Mouse (Mus musculus): Measurements from ENCODE around the gene Klhl26. TPM values are rescaled to one million over a fixed set of nuclear protein-coding genes. Genes with fewer than 3 reads are reported as not detected.
A peak's percentile ranks its signal among the peaks of the same experiment; 100 is the strongest.
"Not testable (repeated sequence)": the region's sequence is repeated elsewhere in the genome, so short reads cannot be mapped to it uniquely, and the experiment has no call there.

Gene Klhl26
- polyA plus RNA-seq, 1 experiment from 2014 or later, result 19.6 TPM

DNA sequence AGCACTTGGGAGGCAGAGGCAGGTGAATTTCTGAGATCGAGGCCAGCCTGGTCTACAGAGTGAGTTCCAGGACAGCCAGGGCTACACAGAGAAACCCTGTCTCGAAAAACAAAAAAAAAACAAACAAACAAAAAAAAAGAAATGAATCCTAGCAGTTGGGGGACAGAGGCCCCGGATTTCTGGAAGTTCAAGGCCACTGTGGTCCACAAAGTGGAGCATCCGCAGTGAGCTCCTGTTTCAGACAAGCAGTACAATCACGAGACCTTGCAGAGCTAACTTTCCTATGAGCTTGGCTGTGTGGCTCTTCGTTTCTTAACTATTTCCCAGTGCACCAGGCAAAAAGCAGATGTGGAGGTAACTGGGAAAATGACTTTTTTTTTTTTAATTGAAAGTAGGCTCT, 34.4 kb upstream of the Klhl26 start:
- not testable (repeated sequence) for H3K9ac ChIP-seq (ENCODE audit: low read length)

DNA sequence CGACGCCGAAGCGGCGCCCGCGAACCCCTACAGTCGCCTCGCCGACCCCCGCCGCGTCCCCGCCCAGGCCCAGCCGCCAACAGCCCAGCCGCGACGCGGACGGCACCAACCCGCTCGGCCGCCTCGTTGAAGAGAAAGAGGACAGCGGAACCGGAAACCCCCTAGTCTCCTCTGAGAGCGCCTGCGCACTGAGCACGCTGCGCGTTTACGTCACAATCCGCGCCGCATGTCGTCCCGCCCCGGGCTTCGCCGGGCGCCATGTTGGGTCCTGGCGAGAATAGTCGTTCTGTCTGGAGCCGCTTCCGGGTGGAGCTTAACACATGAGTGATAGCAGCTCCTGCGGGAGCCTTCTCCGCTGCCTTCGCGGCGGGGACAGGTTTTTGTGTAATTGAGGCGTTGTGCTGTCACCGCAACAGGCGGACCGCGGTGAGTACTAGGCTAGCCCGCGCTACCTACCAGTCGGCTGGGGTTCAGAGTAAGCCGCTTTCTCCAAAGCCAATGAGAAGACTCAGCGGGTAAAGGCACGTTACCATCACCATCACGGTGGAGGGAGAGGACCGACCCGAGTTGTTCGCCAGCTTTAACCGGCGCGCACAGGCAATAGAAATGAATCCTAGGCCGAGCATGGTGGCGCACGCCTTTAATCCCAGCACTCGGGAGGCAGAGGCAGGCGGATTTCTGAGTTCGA, 33.6 kb upstream of the Klhl26 start, which contains the start of gene Uba52:
Uba52 (minus strand) TSS at position 574 of the 688 bp plus-strand sequence.
- Histone ChIP-seq H3K27ac (ENCODE audit: low read depth, low read length) (peak within 1 kb of the TSS; percentile 93), H3K27me3 (replicated peaks; ENCODE audit: control insufficient read depth, insufficient read depth, low read length) (no peaks in the 10 kb centered on the region), H3K9ac (ENCODE audit: low read length) (peak within 1 kb of the TSS; percentile 97), H3K9me3 (replicated peaks; ENCODE audit: control insufficient read depth, low read length) (no peaks in the 10 kb centered on the region), H3K4me2 (ENCODE audit: low read length) (peak within 1 kb of the TSS; percentile 99), H3K4me3 (ENCODE audit: low read depth, low read length) (peak within 1 kb of the TSS; percentile 97), H3K4me1 (ENCODE audit: control insufficient read depth, insufficient read depth, low read length) (peaks cover 16% of the 10 kb centered on the region), H3K36me3 (ENCODE audit: control insufficient read depth, insufficient read depth, low read length) (peaks cover 39% of the 10 kb centered on the region)
- 2% methylated on average over 74 of the region's 74 CpGs for WGBS
- ATAC-seq (peak; percentile 86), DNase-seq (ENCODE audit: low spot score) (peak; percentile 99)

More for the DNA sequence above, 34.4 kb upstream of the Klhl26 start:
- H3K36me3 ChIP-seq (ENCODE audit: control insufficient read depth, insufficient read depth, low read length), result peaks cover 41% of the 10 kb centered on the region
- 91% methylated on average over 6 of the region's 6 CpGs for WGBS
- H3K4me3 ChIP-seq (ENCODE audit: low read depth, low read length), result peak overlapping the region; percentile 97
- H3K27me3 ChIP-seq (replicated peaks; ENCODE audit: control insufficient read depth, insufficient read depth, low read length); ATAC-seq; H3K9me3 ChIP-seq (replicated peaks; ENCODE audit: control insufficient read depth, low read length); DNase-seq (ENCODE audit: low spot score); H3K4me1 ChIP-seq (ENCODE audit: control insufficient read depth, insufficient read depth, low read length): not testable (repeated sequence)
- 0 out of 2 replicates have a peak overlapping the region, but pooled peaks have one; percentile 93 for H3K27ac ChIP-seq (ENCODE audit: low read depth, low read length)
- peak overlapping the region; percentile 43 for H3K4me2 ChIP-seq (ENCODE audit: low read length)

DNA sequence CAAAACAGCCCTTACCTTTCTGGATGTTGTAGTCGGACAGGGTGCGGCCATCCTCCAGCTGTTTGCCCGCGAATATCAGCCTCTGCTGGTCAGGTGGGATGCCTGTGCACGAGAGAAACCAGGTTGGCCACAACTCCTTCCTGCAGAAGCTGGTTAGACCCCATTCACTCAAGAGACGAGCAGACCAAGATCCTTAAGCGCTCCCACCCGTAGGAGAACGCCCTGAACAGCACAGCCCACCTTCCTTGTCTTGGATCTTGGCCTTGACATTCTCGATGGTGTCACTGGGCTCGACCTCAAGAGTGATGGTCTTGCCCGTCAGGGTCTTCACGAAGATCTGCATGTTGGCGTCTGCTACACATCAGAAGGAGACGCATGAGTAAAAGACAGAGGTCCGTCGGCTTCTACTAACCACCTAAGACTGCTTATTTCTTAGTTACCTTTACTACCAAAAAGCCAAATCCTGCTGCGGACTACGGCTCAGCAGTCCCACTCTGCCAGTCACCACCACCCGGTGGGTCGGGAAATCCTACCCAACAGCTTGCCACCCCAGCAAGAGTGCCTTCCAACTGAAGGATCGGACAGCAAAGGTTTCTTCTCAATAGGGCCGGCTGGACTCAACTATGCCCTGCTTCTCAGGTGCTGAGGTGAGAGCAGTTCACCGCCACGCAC, 32.6 kb upstream of the Klhl26 start:
- peaks cover 35% of the 10 kb centered on the region for H3K36me3 ChIP-seq (ENCODE audit: control insufficient read depth, insufficient read depth, low read length)
- H3K27ac ChIP-seq (ENCODE audit: low read depth, low read length), result no peak overlapping the region
- peak overlapping the region; percentile 97 for H3K4me3 ChIP-seq (ENCODE audit: low read depth, low read length)
- peaks cover 16% of the 10 kb centered on the region for H3K4me1 ChIP-seq (ENCODE audit: control insufficient read depth, insufficient read depth, low read length)
- H3K4me2 ChIP-seq (ENCODE audit: low read length), result peak overlapping the region; percentile 99
- no peak for DNase-seq (ENCODE audit: low spot score)
- WGBS, result 13% methylated on average over 25 of the region's 25 CpGs
- H3K9ac ChIP-seq (ENCODE audit: low read length), result peak overlapping the region; percentile 97
- ATAC-seq, result no peak
- no peaks in the 10 kb centered on the region for H3K27me3 ChIP-seq (replicated peaks; ENCODE audit: control insufficient read depth, insufficient read depth, low read length)
- no peaks in the 10 kb centered on the region for H3K9me3 ChIP-seq (replicated peaks; ENCODE audit: control insufficient read depth, low read length)

DNA sequence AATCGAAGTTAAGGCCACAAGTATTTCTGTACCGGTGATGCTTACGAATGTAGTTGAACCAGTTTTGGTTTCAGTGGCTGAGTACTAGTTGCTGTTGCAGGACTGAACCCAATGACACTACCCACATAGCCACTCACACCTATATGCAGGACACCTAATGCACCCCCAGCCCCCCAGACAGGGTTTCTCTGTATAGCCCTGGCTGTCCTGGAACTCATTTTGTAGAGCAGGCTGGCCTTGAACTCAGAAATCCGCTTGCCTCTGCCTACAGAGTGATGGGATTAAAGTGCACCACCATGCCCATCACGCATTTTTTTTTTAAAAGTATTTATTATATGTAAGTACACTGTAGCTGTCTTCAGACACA, 30.2 kb upstream of the Klhl26 start:
- no peak overlapping the region for H3K9ac ChIP-seq (ENCODE audit: low read length)
- no peaks in the 10 kb centered on the region for H3K9me3 ChIP-seq (replicated peaks; ENCODE audit: control insufficient read depth, low read length)
- whole genome bisulfite sequencing, result 56% methylated on average over 5 of the region's 5 CpGs
- peaks cover 29% of the 10 kb centered on the region for H3K36me3 ChIP-seq (ENCODE audit: control insufficient read depth, insufficient read depth, low read length)
- H3K4me3 ChIP-seq (ENCODE audit: low read depth, low read length), result no peak overlapping the region; the same call in 1 of the 2 replicates
- H3K27me3 ChIP-seq (replicated peaks; ENCODE audit: control insufficient read depth, insufficient read depth, low read length), result peaks cover 17% of the 10 kb centered on the region
- ATAC-seq (no peak), DNase-seq (ENCODE audit: low spot score) (no peak)
- peaks cover 16% of the 10 kb centered on the region for H3K4me1 ChIP-seq (ENCODE audit: control insufficient read depth, insufficient read depth, low read length)
- H3K27ac ChIP-seq (ENCODE audit: low read depth, low read length), result no peak overlapping the region
- H3K4me2 ChIP-seq (ENCODE audit: low read length), result peak overlapping the region; percentile 89; the same call in 1 of the 2 replicates

DNA sequence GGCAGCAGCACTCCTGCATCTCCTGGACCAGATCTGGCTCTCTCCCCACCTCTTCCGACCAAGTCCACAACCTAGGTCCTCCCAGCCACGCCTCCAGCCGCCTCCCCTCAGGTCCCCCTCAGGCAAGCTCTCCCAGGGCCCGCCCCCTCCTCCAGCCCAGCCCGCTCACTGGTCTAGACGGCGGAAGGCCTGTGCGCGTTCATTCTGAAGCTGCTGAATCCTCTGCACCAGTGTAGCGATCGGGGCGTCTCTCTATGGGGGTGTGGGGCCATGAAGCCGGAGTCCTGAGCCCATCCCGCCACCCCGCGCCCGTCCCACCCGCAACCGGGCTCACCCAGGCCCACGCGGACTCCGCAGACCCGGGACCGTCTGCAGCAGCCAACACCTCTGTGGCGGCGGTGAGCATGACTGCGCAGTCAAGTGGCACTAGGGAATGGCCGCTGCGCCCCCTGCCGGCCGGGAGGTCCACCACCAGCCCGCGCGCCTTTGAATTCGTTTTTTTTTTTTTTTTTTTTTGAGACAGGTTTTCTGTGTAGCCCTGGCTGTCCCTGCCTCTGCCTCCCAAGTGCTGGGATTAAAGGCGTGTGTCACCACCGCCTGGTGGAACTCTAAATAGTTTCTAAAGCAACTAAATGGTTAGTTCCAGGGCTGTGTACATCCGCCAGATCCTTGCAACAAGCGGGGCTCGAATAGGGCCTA, 29.7 kb upstream of the Klhl26 start, which contains the start of gene Rex1bd:
Rex1bd (minus strand) TSS at position 425 of the 699 bp plus-strand sequence.
- Histone ChIP-seq H3K27me3 (replicated peaks; ENCODE audit: control insufficient read depth, insufficient read depth, low read length) (peaks cover 23% of the 10 kb centered on the region), H3K4me1 (ENCODE audit: control insufficient read depth, insufficient read depth, low read length) (peaks cover 16% of the 10 kb centered on the region), H3K4me3 (ENCODE audit: low read depth, low read length) (peak within 1 kb of the TSS; percentile 52), H3K4me2 (ENCODE audit: low read length) (peak within 1 kb of the TSS; percentile 89), H3K9me3 (replicated peaks; ENCODE audit: control insufficient read depth, low read length) (no peaks in the 10 kb centered on the region), H3K36me3 (ENCODE audit: control insufficient read depth, insufficient read depth, low read length) (peaks cover 29% of the 10 kb centered on the region), H3K9ac (ENCODE audit: low read length) (peak within 1 kb of the TSS; percentile 75), H3K27ac (ENCODE audit: low read depth, low read length) (peak within 1 kb of the TSS; percentile 85)
- 2% methylated on average over 40 of the region's 40 CpGs for WGBS
- ATAC-seq, result peak; percentile 83
- peak; percentile 94 for DNase-seq (ENCODE audit: low spot score)

DNA sequence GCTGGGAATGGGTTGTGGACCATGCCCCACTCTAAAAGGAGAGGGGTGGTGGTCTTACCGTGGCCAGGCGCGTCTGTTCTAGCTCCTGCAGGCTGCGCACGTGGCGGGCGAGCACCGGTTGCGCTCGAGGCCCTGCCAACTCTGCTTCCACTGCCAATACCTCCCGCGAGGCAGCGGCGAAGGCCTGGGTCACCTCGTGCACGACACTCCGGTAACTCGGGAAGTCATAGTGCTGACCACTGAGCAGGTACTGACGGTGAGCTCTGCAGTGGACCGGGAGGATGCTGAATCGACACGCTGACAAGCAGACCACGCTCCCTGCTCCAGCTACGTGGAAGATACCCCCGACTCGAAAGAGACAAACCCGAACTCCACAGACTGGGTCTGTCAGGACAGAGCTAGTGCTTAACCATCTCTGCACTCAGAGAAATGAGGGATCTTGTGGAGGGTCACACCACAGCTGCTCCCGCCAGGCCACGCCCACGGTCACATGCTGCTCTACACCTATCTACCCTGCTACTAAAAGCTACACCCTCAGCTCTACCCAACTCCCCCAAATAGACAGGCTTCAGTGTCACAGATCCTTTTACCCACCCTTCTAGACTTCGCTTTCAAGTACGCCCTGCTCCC, 29.0 kb upstream of the Klhl26 start:
- Histone ChIP-seq H3K27ac (ENCODE audit: low read depth, low read length) (peak overlapping the region; percentile 85; the same call in 1 of the 2 replicates), H3K9ac (ENCODE audit: low read length) (peak overlapping the region; percentile 75), H3K9me3 (replicated peaks; ENCODE audit: control insufficient read depth, low read length) (no peaks in the 10 kb centered on the region), H3K4me1 (ENCODE audit: control insufficient read depth, insufficient read depth, low read length) (peaks cover 16% of the 10 kb centered on the region), H3K4me2 (ENCODE audit: low read length) (peak overlapping the region; percentile 89), H3K27me3 (replicated peaks; ENCODE audit: control insufficient read depth, insufficient read depth, low read length) (peaks cover 29% of the 10 kb centered on the region), H3K4me3 (ENCODE audit: low read depth, low read length) (peak overlapping the region; percentile 52), H3K36me3 (ENCODE audit: control insufficient read depth, insufficient read depth, low read length) (peaks cover 29% of the 10 kb centered on the region)
- 44% methylated on average over 32 of the region's 32 CpGs for WGBS
- DNase-seq (ENCODE audit: low spot score), result no peak
- no peak; the same call in 1 of the 2 replicates for ATAC-seq

DNA sequence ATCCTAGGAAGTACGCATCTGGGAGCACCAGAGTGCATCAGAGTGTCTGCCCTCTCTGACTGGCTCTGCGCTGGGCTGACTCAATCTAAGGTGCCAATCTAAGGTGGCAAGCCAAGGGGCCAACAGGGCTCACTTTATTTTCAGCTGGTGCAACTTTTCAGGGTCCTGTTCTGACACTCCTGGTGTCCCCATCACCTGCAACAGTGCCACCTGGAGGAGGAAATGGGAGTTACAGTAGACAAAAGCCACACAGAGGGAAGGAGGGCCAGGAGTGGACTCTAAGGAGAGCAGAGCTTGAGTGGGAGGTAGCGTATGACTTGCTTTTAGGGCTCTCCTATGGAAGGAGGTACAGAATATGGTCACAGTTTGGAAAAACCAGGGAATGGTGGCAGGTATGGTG, 28.1 kb upstream of the Klhl26 start:
- Histone ChIP-seq H3K9ac (ENCODE audit: low read length) (no peak overlapping the region), H3K4me3 (ENCODE audit: low read depth, low read length) (no peak overlapping the region), H3K4me1 (ENCODE audit: control insufficient read depth, insufficient read depth, low read length) (peaks cover 16% of the 10 kb centered on the region), H3K27me3 (replicated peaks; ENCODE audit: control insufficient read depth, insufficient read depth, low read length) (peaks cover 39% of the 10 kb centered on the region), H3K27ac (ENCODE audit: low read depth, low read length) (no peak overlapping the region), H3K36me3 (ENCODE audit: control insufficient read depth, insufficient read depth, low read length) (peaks cover 29% of the 10 kb centered on the region), H3K4me2 (ENCODE audit: low read length) (no peak overlapping the region), H3K9me3 (replicated peaks; ENCODE audit: control insufficient read depth, low read length) (no peaks in the 10 kb centered on the region)
- no peak for ATAC-seq
- DNase-seq (ENCODE audit: low spot score), result peak; percentile 75
- WGBS, result 61% methylated on average over 3 of the region's 3 CpGs

DNA sequence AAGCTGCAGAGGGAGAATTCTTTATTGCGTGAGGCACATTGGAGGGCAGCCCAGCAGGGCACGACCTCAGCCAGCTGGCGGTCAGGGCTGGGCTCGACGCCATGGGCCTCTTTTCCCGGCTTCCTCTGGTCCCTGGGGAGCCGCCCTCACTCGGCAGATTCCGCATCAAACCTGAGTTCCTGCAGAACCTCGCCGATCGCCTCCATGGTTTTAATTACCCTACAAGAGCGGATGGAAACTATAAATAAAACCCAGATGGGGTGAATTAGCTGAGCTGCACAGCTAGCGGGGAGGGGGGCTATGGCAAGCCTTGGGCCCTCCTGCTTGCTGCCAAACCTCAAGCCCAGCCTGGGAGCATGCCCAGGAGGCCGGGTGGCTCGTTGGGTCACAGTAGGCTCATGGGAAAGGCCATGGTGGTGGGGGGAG, 27.5 kb upstream of the Klhl26 start:
- Histone ChIP-seq H3K27ac (ENCODE audit: low read depth, low read length) (no peak overlapping the region), H3K4me1 (ENCODE audit: control insufficient read depth, insufficient read depth, low read length) (peaks cover 14% of the 10 kb centered on the region), H3K4me3 (ENCODE audit: low read depth, low read length) (no peak overlapping the region), H3K9me3 (replicated peaks; ENCODE audit: control insufficient read depth, low read length) (no peaks in the 10 kb centered on the region), H3K9ac (ENCODE audit: low read length) (no peak overlapping the region), H3K4me2 (ENCODE audit: low read length) (no peak overlapping the region), H3K36me3 (ENCODE audit: control insufficient read depth, insufficient read depth, low read length) (peaks cover 29% of the 10 kb centered on the region), H3K27me3 (replicated peaks; ENCODE audit: control insufficient read depth, insufficient read depth, low read length) (peaks cover 45% of the 10 kb centered on the region)
- ATAC-seq (no peak), DNase-seq (ENCODE audit: low spot score) (no peak)
- 79% methylated on average over 16 of the region's 16 CpGs for WGBS

Measured in forebrain, embryonic 14.5 days (tissue).